Mouse (Mus musculus) G1E-ER4 (cell line): Measurements from ENCODE around the gene Efr3b. TPM values are rescaled to one million over a fixed set of nuclear protein-coding genes. Genes with fewer than 3 reads are reported as not detected.

Experiments used
- GATA1 ChIP-seq: IDR thresholded peaks from one replicate; pipeline ENCODE4 v1.8.0; 2012; ENCODE audit warnings: low read length, inconsistent platforms
- polyA plus RNA-seq: library from polyadenylated mRNA; stranded (reverse); fragments of >175 nt; gene quantifications from 2 replicates; pipeline ENCODE4 v1.2.3, GENCODE M21; 2012

The Efr3b gene
- polyA plus RNA-seq, result not detected in 2 replicates

GRCm38 (mm10) chr12:4038061-4039041 lies at the start of gene Efr3b:
TSS of gene Efr3b (minus strand) at chr12:4038915.
- no peak for TF ChIP-seq GATA1

- TF ChIP-seq GATA1, result no peak
Observed at GRCm38 (mm10) chr12:4083441-4083840, 44.7 kb upstream of the Efr3b start.

GRCm38 (mm10) chr12:4082132-4083001 lies 43.7 kb upstream of the Efr3b start, which contains the start of gene Dnajc27:
TSS of gene Dnajc27 (plus strand) at chr12:4082583.
- TF ChIP-seq GATA1, result no peak

- no peak for TF ChIP-seq GATA1
Observed at GRCm38 (mm10) chr12:4080311-4080710, 41.6 kb upstream of the Efr3b start.

- TF ChIP-seq GATA1, result no peak
Observed at GRCm38 (mm10) chr12:4078069-4078468, 39.4 kb upstream of the Efr3b start.

GRCm38 (mm10) chr12:4076383-4076782 lies 37.7 kb upstream of the Efr3b start:
- no peak for TF ChIP-seq GATA1

GRCm38 (mm10) chr12:4075407-4075806 lies 36.7 kb upstream of the Efr3b start:
- no peak for TF ChIP-seq GATA1

GRCm38 (mm10) chr12:4071671-4072070 lies 33.0 kb upstream of the Efr3b start:
- no peak for TF ChIP-seq GATA1

- TF ChIP-seq GATA1, result no peak
Observed at GRCm38 (mm10) chr12:4068551-4068950, 29.8 kb upstream of the Efr3b start.

- no peak for TF ChIP-seq GATA1
Observed at GRCm38 (mm10) chr12:4066681-4067459, 28.2 kb upstream of the Efr3b start.

- no peak for TF ChIP-seq GATA1
Observed at GRCm38 (mm10) chr12:4065944-4066343, 27.2 kb upstream of the Efr3b start.

GRCm38 (mm10) chr12:4065498-4065897 lies 26.8 kb upstream of the Efr3b start:
- no peak for TF ChIP-seq GATA1

- TF ChIP-seq GATA1, result no peak
Observed at GRCm38 (mm10) chr12:4059683-4060082, 21.0 kb upstream of the Efr3b start.

- no peak for TF ChIP-seq GATA1
Observed at GRCm38 (mm10) chr12:4058321-4058720, 19.6 kb upstream of the Efr3b start.

- TF ChIP-seq GATA1, result no peak
Observed at GRCm38 (mm10) chr12:4054845-4055244, 16.1 kb upstream of the Efr3b start.
